Mouse (Mus musculus) ovary, postnatal 10 days (tissue): ENCODE measurements at regions not wholly inside any gene's neighbourhood (a gene's known extent, or its start where the extent isn't known, plus 50 kb on each side); places are given as distances from the start of the nearest gene placed in this dataset.
"Not testable (repeated sequence)": the region's sequence is repeated elsewhere in the genome, so short reads cannot be mapped to it uniquely, and the experiment has no call there.

Experiments
- DNase-seq: peaks from one replicate; pipeline ENCODE4 v3.0.0; 2022; ENCODE audit warnings: low spot score

DNA sequence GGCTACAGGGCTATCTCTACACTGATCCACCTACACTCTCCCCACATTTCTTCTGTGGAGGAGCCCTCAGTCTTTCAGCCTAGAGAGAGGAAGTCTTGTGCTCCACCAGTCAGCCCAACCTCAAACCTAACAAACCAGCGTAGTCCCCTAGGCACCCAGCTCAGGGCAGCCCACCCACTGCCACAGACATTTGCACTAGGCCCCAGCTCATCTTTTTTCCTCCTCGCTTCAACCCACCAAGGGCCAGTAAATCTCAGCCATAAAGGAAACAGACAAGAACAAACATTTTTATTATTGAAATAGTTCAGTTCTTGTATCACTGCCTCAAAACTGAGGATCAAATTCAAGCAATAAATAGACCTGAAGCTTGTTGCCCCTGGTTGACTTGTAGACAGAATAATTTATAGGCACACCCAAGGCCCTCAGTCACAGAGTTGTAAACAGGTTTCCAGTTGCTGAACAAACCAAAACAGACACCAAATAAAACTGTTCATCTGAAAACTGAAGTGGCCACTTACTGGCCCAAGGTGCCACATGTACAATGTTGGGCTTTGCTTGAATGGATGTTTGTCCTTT is 58.0 kb upstream of the Cdyl start:
- no peak for DNase-seq

DNA sequence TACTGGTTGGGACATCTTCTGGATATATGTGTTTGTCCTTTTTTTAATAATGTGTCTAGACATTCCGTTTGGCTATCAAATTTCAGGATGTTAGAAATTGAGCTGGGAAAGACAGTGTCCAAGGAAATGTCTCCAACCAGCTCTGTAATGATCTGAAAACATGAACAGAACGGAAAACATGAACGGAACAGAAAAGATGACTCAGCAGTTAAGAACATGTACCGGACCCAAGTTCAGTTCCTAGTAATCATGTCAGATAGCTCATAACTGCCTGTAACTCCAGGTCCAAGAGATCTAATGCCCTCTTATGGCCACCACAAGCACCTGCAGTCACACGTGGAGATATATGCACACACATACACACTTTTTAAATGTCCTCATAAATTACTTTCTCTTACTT is 56.6 kb upstream of the Cdyl start:
- DNase-seq: no peak

DNA sequence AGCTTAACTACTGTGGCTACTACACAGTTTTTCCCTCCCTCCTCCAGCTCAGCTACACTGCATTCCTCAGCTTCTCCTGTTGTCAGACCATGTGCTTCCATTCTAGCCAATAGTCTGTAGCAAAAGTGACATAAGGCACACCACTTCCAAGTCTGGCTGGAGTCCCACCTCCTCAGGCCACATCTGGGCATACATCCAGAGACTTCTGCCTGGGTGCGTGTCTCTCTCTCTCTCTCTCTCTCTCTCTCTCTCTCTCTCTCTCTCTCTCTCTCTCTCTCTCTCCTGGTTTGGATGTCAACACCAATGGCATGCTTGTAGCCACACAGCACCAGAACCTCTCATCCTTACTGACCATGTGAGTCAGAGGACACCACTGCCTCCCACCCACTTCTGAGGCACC is 55.6 kb upstream of the Cdyl start:
- DNase-seq: peak; percentile 7

DNA sequence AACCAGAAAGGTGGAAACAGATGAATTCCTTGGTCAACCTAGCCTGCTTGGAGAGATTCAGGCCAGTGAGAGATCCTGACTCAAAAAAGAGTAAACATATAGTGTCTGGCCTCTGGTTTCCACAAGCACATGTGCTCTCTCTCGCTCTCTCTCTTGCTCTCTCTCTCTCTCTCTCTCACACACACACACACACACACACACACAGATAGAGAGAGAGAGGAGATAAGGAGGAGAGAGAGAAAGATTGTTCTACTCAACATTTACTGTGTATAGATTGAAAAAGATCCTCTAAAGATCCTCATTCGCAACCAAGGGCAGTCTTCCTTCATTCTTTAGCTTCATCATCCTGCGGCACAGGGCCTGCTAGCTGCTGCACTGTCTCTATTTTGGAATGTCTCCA is 54.9 kb upstream of the Cdyl start:
- no peak for DNase-seq

DNA sequence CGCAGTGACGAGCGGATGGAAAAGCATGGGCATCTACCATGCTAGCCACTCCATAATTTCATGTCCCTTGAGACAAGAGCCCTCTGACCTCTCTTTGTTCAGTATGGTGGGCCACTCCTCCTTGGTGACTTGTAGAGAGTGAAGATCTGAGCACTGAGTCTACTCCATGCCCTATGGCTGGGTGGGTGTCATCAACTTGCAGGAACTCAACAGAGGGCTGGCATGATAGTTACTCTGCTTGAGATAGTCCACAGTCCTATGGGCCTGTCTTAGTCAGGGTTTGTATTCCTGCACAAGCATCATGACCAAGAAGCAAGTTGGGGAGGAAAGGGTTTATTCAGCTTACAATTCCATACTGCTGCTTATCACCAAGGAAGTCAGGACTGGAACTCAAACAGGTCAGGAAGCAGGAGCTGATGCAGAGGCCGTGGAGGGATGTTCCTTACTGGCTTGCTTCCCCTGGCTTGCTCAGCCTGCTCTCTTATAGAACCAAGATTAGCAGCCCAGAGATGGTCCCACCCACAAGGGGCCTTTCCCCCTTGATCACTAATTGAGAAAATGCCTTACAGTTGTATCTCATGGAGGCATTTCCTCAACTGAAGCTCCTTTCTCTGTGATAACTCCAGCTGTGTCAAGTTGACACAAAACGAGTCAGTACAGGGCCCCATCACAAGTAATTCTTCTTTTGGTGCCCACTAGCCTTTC is 52.6 kb upstream of the Cdyl start:
- DNase-seq: not testable (repeated sequence)

DNA sequence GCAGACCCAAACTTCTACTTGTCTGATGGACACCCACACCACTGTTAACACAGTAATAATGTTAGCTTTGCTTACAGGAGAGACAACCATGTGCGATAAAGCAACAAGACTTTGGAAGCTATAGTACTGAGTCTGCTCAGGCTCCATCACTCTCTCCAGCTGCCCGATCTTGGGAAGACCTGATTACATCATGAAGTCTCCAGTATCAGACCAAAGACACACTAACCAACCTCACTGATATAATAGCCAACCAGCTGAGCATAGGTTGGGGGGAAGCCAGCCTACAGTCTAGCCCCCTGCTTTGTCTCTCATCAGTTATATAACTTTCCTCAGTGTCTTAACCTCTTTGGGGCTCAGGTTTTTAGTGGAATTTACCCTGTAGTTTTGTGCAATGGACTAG is 51.9 kb upstream of the Cdyl start:
- no peak for DNase-seq
